Mouse (Mus musculus) liver, adult 2 months (tissue): Measurements from ENCODE around the gene Ndrg3.

ENCODE experiments used
- CTCF ChIP-seq: fragments of 200-500 bp; IDR thresholded peaks from 2 replicates; pipeline ENCODE4 v1.5.1; 2011; ENCODE audit warnings: low read depth, low read length, control low read depth
- POLR2A ChIP-seq: fragments of 200-500 bp; IDR thresholded peaks from 2 replicates; pipeline ENCODE4 v1.6.1; 2011; ENCODE audit warnings: low read length, control low read depth; ENCODE audit not compliant: insufficient read depth; ENCODE audit errors: extremely low read depth

- TF ChIP-seq POLR2A (no peak), CTCF (no peak)
Observed at GRCm38 (mm10) chr2:156957035-156957434, 34.8 kb downstream of the Ndrg3 start.
